In genomic region chr5:31968046-31968506, GRCm38 (mm10) we compare ENCODE assay signal across 10 mouse cellular contexts.
DNase-seq lines count a peak whose midpoint lies in the region; ATAC-seq lines count a peak whose summit lies in the region.
"Had no signal": no experiment of that assay in that cellular context is flagged by ENCODE, and none has a peak within 500 bp of the region (broad histone marks: within the 10 kb centered on the region; RNA-seq: fewer than 3 reads in every experiment).

No protein-coding gene starts in this region.

- no peaks in the 10 kb centered on the region for H3K27me3 ChIP-seq in liver, embryonic 15.5 days
- H3K27me3 ChIP-seq: heart, embryonic 13.5 days; midbrain, embryonic 12.5 days had no signal

- no peak for DNase-seq in cerebellum, postnatal 4 days (ENCODE audit: low spot score in 2 of 2)
- peak; percentile 58 for DNase-seq in brain, adult 2 months (ENCODE audit: low read depth, low spot score)
- DNase-seq in heart, postnatal 36 days, result peak; percentile 43 to 45
- no peak for DNase-seq in frontal cortex, postnatal 25 days (ENCODE audit: low spot score in 2 of 2)
- DNase-seq in spleen, postnatal 10 days (ENCODE audit: low spot score in 2 of 2), result no peak

- no peak overlapping the region for H3K9ac ChIP-seq in liver, embryonic 15.5 days
- H3K9ac ChIP-seq: heart, embryonic 13.5 days; midbrain, embryonic 12.5 days had no signal

- WGBS in liver, embryonic 15.5 days (ENCODE audit: insufficient replicate concordance), result 49% methylated on average over 6 of the region's 6 CpGs

- peak overlapping the region; percentile 69 for H3K27ac ChIP-seq in liver, embryonic 15.5 days (replicated peaks)
- H3K27ac ChIP-seq: heart, embryonic 13.5 days; midbrain, embryonic 12.5 days had no signal

- H3K4me1 ChIP-seq in liver, embryonic 15.5 days (replicated peaks), result 0 out of 2 replicates have a peak, but pooled peaks cover 4% of the 10 kb centered on the region
- H3K4me1 ChIP-seq: midbrain, embryonic 12.5 days had no signal

- no peak overlapping the region for H3K4me3 ChIP-seq in liver, embryonic 15.5 days (replicated peaks)
- H3K4me3 ChIP-seq: heart, embryonic 13.5 days; midbrain, embryonic 12.5 days had no signal

- no peak overlapping the region for H3K4me2 ChIP-seq in liver, embryonic 15.5 days
- H3K4me2 ChIP-seq: heart, embryonic 13.5 days; midbrain, embryonic 12.5 days had no signal

- H3K36me3 ChIP-seq in liver, embryonic 15.5 days (replicated peaks), result no peaks in the 10 kb centered on the region
- H3K36me3 ChIP-seq: heart, embryonic 13.5 days; midbrain, embryonic 12.5 days had no signal

- ATAC-seq in cerebellum, adult (ENCODE audit: insufficient number of reproducible peaks, low FRiP score, low TSS enrichment), result peak; percentile 64
- peak; percentile 86 for ATAC-seq in liver, embryonic 15.5 days (ENCODE audit: insufficient read depth)
- ATAC-seq in inflammation-experienced regulatory T-cells, adult 6 months, result no peak

- H3K9me3 ChIP-seq in liver, embryonic 15.5 days (replicated peaks), result no peaks in the 10 kb centered on the region
- H3K9me3 ChIP-seq: heart, embryonic 13.5 days; midbrain, embryonic 12.5 days had no signal

- intact Hi-C loops in heart, postnatal 36 days (cut with DNase I), result no loop called here

Comparison
In these comparisons a context has a peak if more than half of its experiments do, and no peak if none do; other contexts are left out.
1. DNase-seq: peak in brain, adult 2 months (single experiment) and heart, postnatal 36 days (2 of 2); none in cerebellum, postnatal 4 days (0 of 2), frontal cortex, postnatal 25 days (0 of 2) and spleen, postnatal 10 days (0 of 2).